Mouse (Mus musculus) duodenum, adult 2 months (tissue): Measurements from ENCODE around the gene Fads1. TPM values are rescaled to one million over a fixed set of nuclear protein-coding genes. Genes with fewer than 3 reads are reported as not detected.

Experiments
- polyA plus RNA-seq: library from polyadenylated mRNA; depleted of rRNA; stranded (reverse); fragments of >200 nt; gene quantifications from 2 replicates; pipeline ENCODE4 v1.2.3, GENCODE M21; 2012; ENCODE audit warnings: low replicate concordance; rRNA removed

The Fads1 gene
- polyA plus RNA-seq, result 7.0 and 43.4 TPM in 2 replicates

DNA sequence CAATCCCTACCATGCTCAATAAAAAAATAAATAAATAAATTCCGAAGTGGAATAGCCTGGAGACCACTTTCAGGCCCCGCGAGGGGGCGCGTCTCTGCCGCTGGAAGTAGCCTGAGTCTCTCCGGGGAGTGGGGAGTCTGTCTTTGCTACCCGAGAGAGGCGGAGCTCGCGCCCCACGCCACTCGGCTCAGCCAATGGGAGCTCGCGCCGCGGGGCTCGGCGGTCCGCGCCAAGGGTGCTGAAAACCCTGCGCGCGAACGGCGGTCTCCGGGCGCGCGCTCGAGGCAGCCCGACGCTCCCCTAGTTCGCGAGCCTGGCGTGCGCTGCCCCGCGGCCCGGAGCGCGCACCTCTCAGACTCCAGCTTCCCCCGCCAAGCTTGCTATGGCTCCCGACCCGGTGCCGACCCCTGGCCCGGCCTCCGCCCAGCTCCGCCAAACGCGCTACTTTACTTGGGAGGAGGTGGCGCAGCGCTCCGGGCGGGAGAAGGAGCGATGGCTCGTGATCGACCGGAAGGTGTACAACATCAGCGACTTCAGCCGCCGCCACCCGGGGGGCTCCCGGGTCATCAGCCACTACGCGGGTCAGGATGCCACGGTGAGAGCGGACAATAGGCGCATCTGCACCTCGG, at the start of gene Fads1:
Gene Fads1 (plus strand): TSS at position 219 of the 629 bp plus-strand sequence.

DNA sequence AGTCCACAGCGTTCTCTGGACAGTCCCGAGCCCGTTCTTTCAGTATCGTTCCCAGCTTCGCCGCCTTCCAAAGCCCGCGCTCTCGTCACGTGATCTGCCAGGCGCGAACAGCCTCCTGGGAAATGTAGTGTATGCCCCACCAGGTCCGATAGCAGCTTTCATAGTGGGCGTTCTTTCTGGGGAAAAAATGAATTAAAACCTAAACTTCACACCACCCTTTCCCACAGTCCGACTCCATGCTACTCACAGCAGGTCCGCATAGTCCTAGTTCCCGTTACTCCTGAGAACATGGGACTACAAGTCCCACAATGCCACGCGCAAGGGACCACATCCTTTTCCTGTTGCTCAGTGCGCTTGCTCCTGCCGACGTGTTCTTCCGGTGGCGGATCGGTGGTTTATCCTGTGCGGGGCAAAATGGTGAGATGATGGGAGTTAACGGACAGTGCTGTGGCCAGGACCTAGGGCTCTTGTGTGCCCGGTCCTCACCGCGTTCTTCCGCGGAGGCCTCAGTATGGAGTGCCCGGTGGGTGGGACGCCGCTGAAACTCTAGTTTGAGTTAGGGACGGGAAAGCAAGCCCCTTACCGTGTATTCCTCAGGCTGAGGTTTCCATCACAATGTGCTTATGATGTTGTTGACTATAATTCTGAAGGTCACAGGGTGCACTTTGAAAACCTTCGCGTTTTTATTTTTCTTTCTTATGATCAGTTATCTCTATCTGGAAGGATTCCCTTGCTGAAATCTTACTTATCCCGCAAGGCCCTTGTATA, 21.3 kb downstream of the Fads1 start, which contains the start of the genes Tmem258 and Fen1:
Gene Tmem258 (plus strand): TSS at position 167 of the 768 bp plus-strand sequence.
Gene Fen1 (minus strand): TSS at position 322 of the 768 bp plus-strand sequence.

GRCm38 (mm10) chr19:10240654-10241305, 58.1 kb downstream of the Fads1 start, which contains the start of gene Myrf:
TSS of gene Myrf (minus strand) at chr19:10240748.

Other genes with a start within 250 kb of the Fads1 start
- gene Fth1, start 202.3 kb upstream of the Fads1 start, polyA plus RNA-seq, result 23,995 and 144,110 TPM in 2 replicates
- 0.88 TPM in 1 of 2 replicates, not detected in the other for gene Best1, start 181.3 kb upstream of the Fads1 start, polyA plus RNA-seq
- 5.1 and 5.6 TPM in 2 replicates for gene Rab3il1, start 181.2 kb upstream of the Fads1 start, polyA plus RNA-seq
- gene Fads3, start 141.3 kb upstream of the Fads1 start, polyA plus RNA-seq, result 15.2 and 29.8 TPM in 2 replicates
- 46.0 and 68.6 TPM in 2 replicates for gene Fads2, start 81.1 kb upstream of the Fads1 start, polyA plus RNA-seq
- gene Tmem258, start 21.1 kb downstream of the Fads1 start, polyA plus RNA-seq, result 84.5 and 120 TPM in 2 replicates
- 7.8 and 8.4 TPM in 2 replicates for gene Fen1, start 21.3 kb downstream of the Fads1 start, polyA plus RNA-seq
- gene Myrf, start 57.9 kb downstream of the Fads1 start, polyA plus RNA-seq, result 47.0 and 97.2 TPM in 2 replicates
- gene Dagla, start 122.0 kb downstream of the Fads1 start, polyA plus RNA-seq, result 5.0 and 10.6 TPM in 2 replicates
- 3.0 and 3.9 TPM in 2 replicates for gene Syt7, start 206.2 kb downstream of the Fads1 start, polyA plus RNA-seq